Mouse (Mus musculus): ENCODE data around the gene Klk9. TPM values are rescaled to one million over a fixed set of nuclear protein-coding genes. Genes with fewer than 3 reads are reported as not detected.

Gene Klk9
- polyA plus RNA-seq, 1 experiment, result 0.07 TPM

GRCm38 (mm10) chr7:43780241-43780640 lies 11.4 kb upstream of the Klk9 start:
- DNase-seq, result no peak
- no peaks in the 10 kb centered on the region for H3K27me3 ChIP-seq (ENCODE audit: control insufficient read depth, insufficient read depth, low read length)
- H3K4me1 ChIP-seq (ENCODE audit: control insufficient read depth, insufficient read depth, low read length), result no peaks in the 10 kb centered on the region; the same call in 1 of the 2 replicates
- TF ChIP-seq POLR2A (IDR thresholded peaks at IDR 0.05; ENCODE audit: borderline replicate concordance, insufficient read depth, low read length) (no peak), CTCF (IDR thresholded peaks at IDR 0.05; ENCODE audit: borderline replicate concordance, insufficient read depth, low read depth, low read length) (no peak)
- 74% methylated on average over 6 of the region's 6 CpGs for WGBS
- H3K27ac ChIP-seq (ENCODE audit: insufficient read depth, low read length), result no peak overlapping the region
- no peak overlapping the region for H3K4me3 ChIP-seq (replicated peaks; ENCODE audit: insufficient read depth, low read depth, low read length)

GRCm38 (mm10) chr7:43780746-43781145 lies 10.9 kb upstream of the Klk9 start, which contains the start of gene Klk10:
Gene Klk10, plus strand, starts transcription at chr7:43781035.
- no peaks in the 10 kb centered on the region for H3K27me3 ChIP-seq (ENCODE audit: control insufficient read depth, insufficient read depth, low read length)
- H3K4me1 ChIP-seq (ENCODE audit: control insufficient read depth, insufficient read depth, low read length), result no peaks in the 10 kb centered on the region; the same call in 1 of the 2 replicates
- no peak for TF ChIP-seq POLR2A (IDR thresholded peaks at IDR 0.05; ENCODE audit: borderline replicate concordance, insufficient read depth, low read length)
- no peak for TF ChIP-seq CTCF (IDR thresholded peaks at IDR 0.05; ENCODE audit: borderline replicate concordance, insufficient read depth, low read depth, low read length)
- no peak within 1 kb of the TSS for H3K27ac ChIP-seq (ENCODE audit: insufficient read depth, low read length)
- 39% methylated on average over 5 of the region's 5 CpGs for WGBS
- no peak for DNase-seq
- H3K4me3 ChIP-seq (replicated peaks; ENCODE audit: insufficient read depth, low read depth, low read length), result no peak within 1 kb of the TSS

- Histone ChIP-seq H3K4me3 (replicated peaks; ENCODE audit: insufficient read depth, low read depth, low read length) (no peak overlapping the region), H3K27me3 (ENCODE audit: control insufficient read depth, insufficient read depth, low read length) (no peaks in the 10 kb centered on the region), H3K27ac (ENCODE audit: insufficient read depth, low read length) (no peak overlapping the region), H3K4me1 (ENCODE audit: control insufficient read depth, insufficient read depth, low read length) (no peaks in the 10 kb centered on the region; the same call in 1 of the 2 replicates)
- WGBS, result 91% methylated on average over 11 of the region's 11 CpGs
- DNase-seq, result no peak
- TF ChIP-seq POLR2A (IDR thresholded peaks at IDR 0.05; ENCODE audit: borderline replicate concordance, insufficient read depth, low read length), result no peak
- TF ChIP-seq CTCF (IDR thresholded peaks at IDR 0.05; ENCODE audit: borderline replicate concordance, insufficient read depth, low read depth, low read length), result no peak
Measured at GRCm38 (mm10) chr7:43781541-43781940, 10.2 kb upstream of the Klk9 start.

GRCm38 (mm10) chr7:43782275-43783265 lies 9.1 kb upstream of the Klk9 start:
- H3K27me3 ChIP-seq (ENCODE audit: control insufficient read depth, insufficient read depth, low read length), result no peaks in the 10 kb centered on the region
- TF ChIP-seq CTCF (IDR thresholded peaks at IDR 0.05; ENCODE audit: borderline replicate concordance, insufficient read depth, low read depth, low read length) (peak; percentile 46; the same call in 1 of the 2 replicates), POLR2A (IDR thresholded peaks at IDR 0.05; ENCODE audit: borderline replicate concordance, insufficient read depth, low read length) (no peak)
- 8% methylated on average over 36 of the region's 36 CpGs for WGBS
- DNase-seq, result peak; percentile 26 to 39
- H3K4me1 ChIP-seq (ENCODE audit: control insufficient read depth, insufficient read depth, low read length), result no peaks in the 10 kb centered on the region; the same call in 1 of the 2 replicates
- H3K4me3 ChIP-seq (replicated peaks; ENCODE audit: insufficient read depth, low read depth, low read length), result no peak overlapping the region
- no peak overlapping the region for H3K27ac ChIP-seq (ENCODE audit: insufficient read depth, low read length)

- TF ChIP-seq CTCF (IDR thresholded peaks at IDR 0.05; ENCODE audit: borderline replicate concordance, insufficient read depth, low read depth, low read length), result no peak
- Histone ChIP-seq H3K27ac (ENCODE audit: insufficient read depth, low read length) (no peak overlapping the region), H3K4me1 (ENCODE audit: control insufficient read depth, insufficient read depth, low read length) (no peaks in the 10 kb centered on the region; the same call in 1 of the 2 replicates), H3K4me3 (replicated peaks; ENCODE audit: insufficient read depth, low read depth, low read length) (no peak overlapping the region), H3K27me3 (ENCODE audit: control insufficient read depth, insufficient read depth, low read length) (no peaks in the 10 kb centered on the region)
- no peak for DNase-seq
- 87% methylated on average over 1 of the region's 1 CpGs for WGBS
Measured at GRCm38 (mm10) chr7:43785286-43785685, 6.4 kb upstream of the Klk9 start.

GRCm38 (mm10) chr7:43788096-43788495 lies 3.6 kb upstream of the Klk9 start:
- Histone ChIP-seq H3K27ac (ENCODE audit: insufficient read depth, low read length) (no peak overlapping the region), H3K4me3 (replicated peaks; ENCODE audit: insufficient read depth, low read depth, low read length) (no peak overlapping the region), H3K27me3 (ENCODE audit: control insufficient read depth, insufficient read depth, low read length) (no peaks in the 10 kb centered on the region), H3K4me1 (ENCODE audit: control insufficient read depth, insufficient read depth, low read length) (no peaks in the 10 kb centered on the region; the same call in 1 of the 2 replicates)
- DNase-seq, result no peak
- TF ChIP-seq CTCF (IDR thresholded peaks at IDR 0.05; ENCODE audit: borderline replicate concordance, insufficient read depth, low read depth, low read length) (no peak), POLR2A (IDR thresholded peaks at IDR 0.05; ENCODE audit: borderline replicate concordance, insufficient read depth, low read length) (no peak)
- WGBS, result 53% methylated on average over 3 of the region's 3 CpGs

GRCm38 (mm10) chr7:43789295-43789694 lies 2.4 kb upstream of the Klk9 start:
- H3K27ac ChIP-seq (ENCODE audit: insufficient read depth, low read length), result no peak overlapping the region
- WGBS, result 75% methylated on average over 2 of the region's 2 CpGs

GRCm38 (mm10) chr7:43796355-43796754 lies 4.7 kb downstream of the Klk9 start:
- H3K27me3 ChIP-seq (ENCODE audit: control insufficient read depth, insufficient read depth, low read length), result no peaks in the 10 kb centered on the region; the same call in 1 of the 2 replicates
- no peak for DNase-seq
- 8% methylated on average over 8 of the region's 8 CpGs for WGBS
- no peak overlapping the region for H3K27ac ChIP-seq (ENCODE audit: insufficient read depth, low read length)
- TF ChIP-seq CTCF (IDR thresholded peaks at IDR 0.05; ENCODE audit: borderline replicate concordance, insufficient read depth, low read depth, low read length) (no peak), POLR2A (IDR thresholded peaks at IDR 0.05; ENCODE audit: borderline replicate concordance, insufficient read depth, low read length) (no peak)
- no peak overlapping the region for H3K4me3 ChIP-seq (replicated peaks; ENCODE audit: insufficient read depth, low read depth, low read length)
- no peaks in the 10 kb centered on the region for H3K4me1 ChIP-seq (ENCODE audit: control insufficient read depth, insufficient read depth, low read length)

More at GRCm38 (mm10) chr7:43789295-43789694, 2.4 kb upstream of the Klk9 start:
- Histone ChIP-seq H3K4me1 (ENCODE audit: control insufficient read depth, insufficient read depth, low read length) (no peaks in the 10 kb centered on the region; the same call in 1 of the 2 replicates), H3K27me3 (ENCODE audit: control insufficient read depth, insufficient read depth, low read length) (no peaks in the 10 kb centered on the region), H3K4me3 (replicated peaks; ENCODE audit: insufficient read depth, low read depth, low read length) (no peak overlapping the region)
- TF ChIP-seq CTCF (IDR thresholded peaks at IDR 0.05; ENCODE audit: borderline replicate concordance, insufficient read depth, low read depth, low read length), result no peak
- no peak for DNase-seq

Measured in cerebellum, adult 2 months (tissue).